Mouse (Mus musculus) embryonic facial prominence, embryonic 11.5 days (tissue): ENCODE measurements around the gene Sept1. TPM values are rescaled to one million over a fixed set of nuclear protein-coding genes. Genes with fewer than 3 reads are reported as not detected.

Experiments used
- ATAC-seq: fragments of 200-750 bp; cut with Nextera tagmentation; replicated peaks from 2 replicates; pipeline ENCODE4 v1.8.0; 2017; ENCODE audit warnings: low read depth; ENCODE audit not compliant: insufficient number of reproducible peaks, low FRiP score, low TSS enrichment
- DNase-seq: peaks from one replicate; pipeline ENCODE4 v3.0.0-alpha.2; 2015; ENCODE audit warnings: low spot score
- H3K27ac ChIP-seq: fragments of 300-500 bp; sonication (generic); replicated peaks from 2 replicates; pipeline ENCODE4 v1.5.1; 2014; ENCODE audit warnings: mild to moderate bottlenecking, low read depth, low read length, control low read depth
- H3K27me3 ChIP-seq: fragments of 300-500 bp; sonication (generic); 2 replicates; pipeline ENCODE4 v1.6.1; 2014; ENCODE audit warnings: mild to moderate bottlenecking, low read length, moderate library complexity, mixed read lengths; ENCODE audit not compliant: control insufficient read depth, insufficient read depth
- H3K36me3 ChIP-seq: fragments of 300-500 bp; sonication (generic); replicated peaks from 2 replicates; pipeline ENCODE4 v1.6.1; 2014; ENCODE audit warnings: low read depth, mild to moderate bottlenecking, low read length, moderate library complexity, mixed read lengths; ENCODE audit not compliant: control insufficient read depth, insufficient read depth
- H3K4me1 ChIP-seq: fragments of 300-500 bp; sonication (generic); 2 replicates; pipeline ENCODE4 v1.6.1; 2014; ENCODE audit warnings: low read length, mixed read lengths; ENCODE audit not compliant: control insufficient read depth, insufficient read depth
- H3K4me2 ChIP-seq: fragments of 300-500 bp; sonication (generic); 2 replicates; pipeline ENCODE4 v1.6.1; 2014; ENCODE audit warnings: low read depth, mild to moderate bottlenecking, control low read depth, low read length, moderate library complexity
- H3K4me3 ChIP-seq: fragments of 300-500 bp; sonication (generic); 2 replicates; pipeline ENCODE4 v1.5.1; 2014; ENCODE audit warnings: low read depth, low read length, control low read depth
- H3K9ac ChIP-seq: fragments of 300-500 bp; sonication (generic); replicated peaks from 2 replicates; pipeline ENCODE4 v1.6.1; 2014; ENCODE audit warnings: mild to moderate bottlenecking, control low read depth, low read length
- H3K9me3 ChIP-seq: fragments of 300-500 bp; sonication (generic); replicated peaks from 2 replicates; pipeline ENCODE4 v1.6.1; 2016; ENCODE audit warnings: mild to moderate bottlenecking, low read length, inconsistent platforms, mixed read lengths; ENCODE audit not compliant: control insufficient read depth
- WGBS: fragments of 180-500 bp; shearing (Covaris S2); extraction: QIAGEN DNeasy Blood & Tissue Kit; methylation state at CpG from one replicate; pipeline ENCODE4 v1.1.7; 2014; 5-methylcytosine and 5-hydroxymethylcytosine counted together
- polyA plus RNA-seq: library from polyadenylated mRNA; unstranded; fragments of >200 nt; fragmentation: Nextera tagmentation; extraction: Ambion mirVana; gene quantifications from 2 replicates; pipeline ENCODE4 v1.2.1, GENCODE M21; 2014

Gene Sept1
- polyA plus RNA-seq, 1 experiment from 2014 or later, result 21.0 TPM

DNA sequence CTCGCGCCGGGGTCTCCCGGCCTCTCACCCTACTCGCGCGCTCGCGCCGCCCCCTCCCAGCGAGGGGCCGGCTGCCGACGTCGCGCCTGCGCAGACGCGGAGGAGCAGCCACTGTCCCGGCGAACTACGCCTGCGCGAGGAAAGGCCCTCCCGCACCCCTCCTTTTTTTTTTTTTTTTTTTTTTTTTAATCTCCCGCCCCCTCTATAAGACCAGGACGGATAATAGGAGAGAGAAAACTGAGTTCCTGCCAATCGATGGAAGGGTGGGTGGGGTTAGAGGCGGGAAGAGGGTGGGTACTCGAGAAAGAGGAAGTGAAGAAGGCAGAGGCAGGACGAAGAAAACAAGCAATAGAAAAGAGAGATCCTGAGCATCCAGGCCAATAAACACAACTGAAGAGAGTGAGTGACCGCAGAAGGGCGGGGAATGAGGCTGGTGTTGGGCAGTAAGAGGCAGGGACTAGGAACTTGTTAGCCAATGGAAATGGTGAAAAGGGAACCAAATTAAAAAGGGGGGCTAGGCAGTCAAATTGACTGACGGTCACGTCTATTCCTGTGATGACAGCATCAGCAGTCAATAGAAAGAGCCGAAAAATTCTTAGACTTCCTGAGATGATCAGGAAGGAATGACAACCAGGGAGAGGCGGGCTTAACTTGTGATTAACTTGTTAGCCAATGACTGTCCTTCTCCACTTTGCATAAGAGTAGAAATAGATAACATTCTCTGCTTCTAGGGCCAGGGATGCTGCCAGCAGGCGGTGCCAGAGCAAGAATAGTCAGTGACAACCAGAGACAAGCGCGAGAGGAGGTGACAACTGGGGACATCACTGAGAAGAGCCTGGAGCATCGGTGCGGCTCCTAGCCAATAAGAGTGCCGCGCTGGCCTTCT is 24.1 kb downstream of the Sept1 start, which contains the start of gene Mylpf:
Gene Mylpf, plus strand, starts transcription at position 338 of the 886 bp plus-strand sequence.
- under 1% methylated on average over 42 of the region's 44 CpGs for WGBS
- peak within 1 kb of the TSS; percentile 89 for H3K4me2 ChIP-seq
- ATAC-seq (peak; percentile 94), DNase-seq (peak; percentile 94)
- H3K9ac ChIP-seq, result peak within 1 kb of the TSS; percentile 89
- H3K27ac ChIP-seq, result peak within 1 kb of the TSS; percentile 71
- no peaks in the 10 kb centered on the region; the same call in 1 of the 2 replicates for H3K36me3 ChIP-seq
- H3K4me3 ChIP-seq, result peak within 1 kb of the TSS; percentile 92
- H3K9me3 ChIP-seq, result no peaks in the 10 kb centered on the region
- no peaks in the 10 kb centered on the region for H3K27me3 ChIP-seq
- H3K4me1 ChIP-seq, result no peaks in the 10 kb centered on the region; the same call in 1 of the 2 replicates

DNA sequence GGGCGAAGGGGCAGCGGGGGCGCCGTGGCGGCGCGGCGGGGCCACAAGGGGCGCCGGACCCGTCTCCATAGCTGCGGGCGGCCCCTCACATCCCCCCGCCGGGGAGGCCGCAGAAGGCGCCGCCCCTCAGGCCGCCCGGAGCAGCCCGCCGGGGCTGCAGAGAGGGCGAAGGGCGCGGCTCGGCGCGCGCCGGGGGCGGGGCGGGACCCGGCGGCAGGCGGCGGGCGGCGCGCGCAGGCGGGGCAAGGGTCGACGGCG is 24.7 kb downstream of the Sept1 start, which contains the start of gene Tbc1d10b:
Gene Tbc1d10b, minus strand, starts transcription at position 174 of the 258 bp plus-strand sequence.
- ATAC-seq, result 0 out of 2 replicates have a peak, but pooled peaks have one; percentile 0
- H3K4me3 ChIP-seq, result peak within 1 kb of the TSS; percentile 92
- WGBS, result 0% methylated on average over 7 of the region's 44 CpGs

DNA sequence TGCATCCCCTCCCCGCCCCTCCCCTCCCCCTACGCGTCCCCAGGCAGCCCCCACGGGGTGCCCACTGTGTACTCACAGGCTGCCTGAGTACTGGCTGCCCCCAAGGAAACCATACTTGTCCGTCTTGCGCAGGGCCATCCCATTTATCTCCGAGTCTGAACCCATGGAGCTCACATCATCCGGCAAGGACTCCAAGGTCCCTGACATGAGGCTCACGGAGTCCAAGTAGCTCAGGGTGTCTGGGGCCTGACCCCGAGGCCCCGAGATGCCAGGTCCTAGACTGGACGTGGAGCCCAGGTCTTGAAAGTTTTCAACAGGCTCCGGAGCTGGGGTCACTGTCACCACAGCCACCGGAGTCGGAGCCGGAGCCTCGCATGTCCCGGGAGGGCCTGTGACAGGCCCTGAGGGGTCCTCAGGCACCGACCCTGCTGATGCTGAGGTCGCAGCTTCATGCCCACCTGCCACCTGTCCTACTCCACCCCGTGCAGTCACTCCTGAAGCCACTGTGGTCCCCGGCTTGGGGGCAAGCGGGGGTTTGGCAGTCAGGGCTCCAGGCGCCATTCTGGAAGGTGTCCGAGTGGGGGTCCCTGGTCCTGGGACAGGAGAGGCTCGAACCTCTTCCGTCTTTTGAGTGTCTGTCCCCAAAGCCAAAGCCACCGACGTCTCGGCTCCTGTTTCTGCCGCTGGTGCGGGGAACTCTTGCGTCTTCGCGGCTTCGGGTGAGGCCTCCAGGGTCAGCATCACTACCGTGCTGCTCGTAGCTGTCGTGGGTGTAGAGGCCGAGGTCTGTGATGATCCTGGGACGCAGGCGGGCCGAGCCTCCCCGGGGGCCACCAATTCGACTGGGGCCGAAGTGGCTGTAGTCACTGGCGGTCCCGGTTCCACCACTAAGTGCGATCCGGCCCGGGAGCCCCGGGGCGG is 25.3 kb downstream of the Sept1 start:
- DNase-seq (peak; percentile 30), ATAC-seq (peak; percentile 22; the same call in 1 of the 2 replicates)
- under 1% methylated on average over 45 of the region's 53 CpGs for WGBS

More for the DNA sequence above, 24.7 kb downstream of the Sept1 start, which contains the start of gene Tbc1d10b:
- Histone ChIP-seq H3K4me1 (no peaks in the 10 kb centered on the region; the same call in 1 of the 2 replicates), H3K27me3 (no peaks in the 10 kb centered on the region), H3K9me3 (no peaks in the 10 kb centered on the region), H3K9ac (peak within 1 kb of the TSS; percentile 89), H3K27ac (peak within 1 kb of the TSS; percentile 71), H3K4me2 (peak within 1 kb of the TSS; percentile 89), H3K36me3 (no peaks in the 10 kb centered on the region; the same call in 1 of the 2 replicates)
- DNase-seq, result no peak

DNA sequence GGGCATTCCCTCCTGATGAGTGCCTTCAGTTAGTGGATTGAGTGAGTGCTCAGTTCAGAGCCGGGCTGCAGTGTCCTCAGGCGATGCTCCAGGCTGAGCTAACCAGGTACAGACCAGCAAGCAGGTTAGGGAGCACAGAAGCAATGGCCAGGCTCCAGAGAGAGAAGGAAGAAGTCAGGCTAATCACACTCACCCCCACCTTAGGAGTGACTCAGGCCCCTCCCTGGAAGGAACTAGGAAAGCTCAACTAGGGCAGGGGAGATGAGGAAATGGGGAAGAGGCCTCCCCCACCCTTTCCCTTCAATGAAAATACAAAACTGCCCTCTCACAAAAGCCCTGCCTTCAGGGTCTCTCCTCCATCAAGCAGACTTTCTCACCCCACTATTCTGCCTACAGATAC is 26.3 kb downstream of the Sept1 start:
- Histone ChIP-seq H3K9ac (peak overlapping the region; percentile 89), H3K27ac (no peak overlapping the region), H3K9me3 (no peaks in the 10 kb centered on the region), H3K4me1 (no peaks in the 10 kb centered on the region; the same call in 1 of the 2 replicates), H3K27me3 (no peaks in the 10 kb centered on the region), H3K4me3 (peak overlapping the region; percentile 92), H3K4me2 (peak overlapping the region; percentile 89), H3K36me3 (no peaks in the 10 kb centered on the region; the same call in 1 of the 2 replicates)
- WGBS, result 48% methylated on average over 2 of the region's 2 CpGs
- ATAC-seq (no peak), DNase-seq (no peak)

More for the DNA sequence above, 25.3 kb downstream of the Sept1 start:
- Histone ChIP-seq H3K9me3 (no peaks in the 10 kb centered on the region), H3K27ac (peak overlapping the region; percentile 71), H3K4me3 (peak overlapping the region; percentile 92), H3K4me1 (no peaks in the 10 kb centered on the region; the same call in 1 of the 2 replicates), H3K4me2 (peak overlapping the region; percentile 89), H3K9ac (peak overlapping the region; percentile 89), H3K36me3 (no peaks in the 10 kb centered on the region; the same call in 1 of the 2 replicates), H3K27me3 (no peaks in the 10 kb centered on the region)

DNA sequence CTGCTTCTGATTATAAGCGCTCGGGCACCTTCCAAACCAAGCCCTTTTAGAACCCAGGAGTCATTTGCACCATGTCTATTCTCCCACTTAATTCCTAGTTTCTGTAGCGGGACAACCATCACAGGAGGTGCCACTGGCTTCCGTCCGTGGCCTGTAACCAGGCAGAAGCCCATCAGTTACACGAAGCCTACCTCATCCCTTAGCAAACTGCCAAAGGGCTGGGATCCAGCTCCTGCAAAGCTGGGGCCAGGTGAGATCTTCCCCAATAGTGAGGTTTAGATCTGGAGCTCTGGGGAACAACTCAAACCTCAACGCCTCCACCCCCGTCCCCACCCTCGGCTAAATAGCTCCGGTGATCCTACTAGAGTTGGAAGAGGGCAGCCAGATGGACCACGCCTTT is 36.4 kb downstream of the Sept1 start:
- no peaks in the 10 kb centered on the region; the same call in 1 of the 2 replicates for H3K4me1 ChIP-seq
- 63% methylated on average over 11 of the region's 11 CpGs for WGBS
- H3K36me3 ChIP-seq, result peaks cover 11% of the 10 kb centered on the region
- ATAC-seq (no peak), DNase-seq (no peak)
- H3K9ac ChIP-seq, result peak overlapping the region; percentile 76
- peak overlapping the region; percentile 69 for H3K4me3 ChIP-seq
- no peaks in the 10 kb centered on the region for H3K9me3 ChIP-seq
- H3K27ac ChIP-seq, result peak overlapping the region; percentile 82
- peak overlapping the region; percentile 72 for H3K4me2 ChIP-seq
- H3K27me3 ChIP-seq, result no peaks in the 10 kb centered on the region

DNA sequence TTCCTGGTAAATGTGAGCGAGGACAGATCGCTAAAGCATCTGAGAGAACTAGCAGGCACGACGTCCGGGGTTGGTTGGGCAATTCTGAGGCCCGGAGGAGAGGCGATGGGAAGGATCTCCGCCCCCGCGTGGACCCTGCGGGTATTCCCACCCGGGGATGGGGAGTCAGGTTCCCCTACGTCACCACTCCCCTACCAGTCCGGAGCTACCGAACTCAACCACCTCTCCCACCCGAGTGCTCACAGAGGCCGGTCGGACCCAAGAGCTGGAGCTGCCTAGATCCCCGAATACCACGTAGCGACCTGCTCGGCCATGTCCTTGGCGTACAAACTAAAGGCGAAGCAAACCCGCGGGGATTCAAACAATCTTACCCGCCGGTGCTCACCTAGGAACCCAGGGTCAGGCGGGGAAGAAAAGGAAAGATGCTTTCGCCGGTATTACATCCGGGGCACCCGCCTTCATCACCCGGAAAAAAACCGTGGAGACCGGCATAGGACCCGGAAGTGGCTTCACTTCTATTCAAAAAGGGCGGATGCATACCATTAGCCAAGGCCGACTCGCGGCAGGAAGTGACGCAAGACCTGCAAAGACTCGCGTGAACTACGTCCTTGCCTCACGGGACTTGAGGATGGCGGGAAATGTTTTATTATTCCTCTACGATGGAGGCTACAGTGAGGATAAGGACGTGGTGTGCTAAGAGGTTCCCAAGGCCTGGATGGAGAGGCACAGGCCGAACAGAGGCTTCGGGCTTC is 37.2 kb downstream of the Sept1 start, which contains the start of gene Cd2bp2:
Gene Cd2bp2, minus strand, starts transcription at position 507 of the 752 bp plus-strand sequence.
- H3K9ac ChIP-seq, result peak within 1 kb of the TSS; percentile 82
- H3K27me3 ChIP-seq, result no peaks in the 10 kb centered on the region
- DNase-seq (peak; percentile 99), ATAC-seq (peak; percentile 92)
- peak within 1 kb of the TSS; percentile 72 for H3K4me2 ChIP-seq
- H3K9me3 ChIP-seq, result no peaks in the 10 kb centered on the region
- peaks cover 11% of the 10 kb centered on the region for H3K36me3 ChIP-seq
- H3K4me3 ChIP-seq, result peak within 1 kb of the TSS; percentile 69
- H3K4me1 ChIP-seq, result no peaks in the 10 kb centered on the region; the same call in 1 of the 2 replicates
- peak within 1 kb of the TSS; percentile 87 for H3K27ac ChIP-seq
- WGBS, result under 1% methylated on average over 51 of the region's 51 CpGs

DNA sequence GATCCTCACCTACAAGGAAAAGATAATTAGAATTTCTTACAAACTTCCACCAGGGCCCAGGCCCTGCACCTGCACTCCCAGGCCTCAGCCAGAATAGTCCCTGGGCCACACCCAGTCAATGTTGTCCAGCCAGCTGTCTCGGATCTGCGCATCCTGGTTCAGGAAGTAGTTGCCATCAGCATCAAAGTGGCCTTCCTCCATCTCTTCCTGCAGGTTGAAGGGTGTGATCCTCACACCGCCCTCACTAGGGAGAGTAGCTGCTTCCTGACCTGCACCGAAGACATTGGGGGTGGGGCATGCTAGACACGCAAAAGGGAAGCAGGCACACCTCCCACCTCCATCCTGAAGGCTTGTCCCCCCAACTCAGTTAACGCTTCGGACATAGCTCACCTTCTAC is 38.3 kb downstream of the Sept1 start:
- peak overlapping the region; percentile 67 for H3K4me2 ChIP-seq
- no peaks in the 10 kb centered on the region for H3K9me3 ChIP-seq
- H3K9ac ChIP-seq, result peak overlapping the region; percentile 82
- WGBS, result 78% methylated on average over 7 of the region's 7 CpGs
- H3K4me3 ChIP-seq, result peak overlapping the region; percentile 69
- no peak for DNase-seq
- ATAC-seq, result no peak
- no peaks in the 10 kb centered on the region for H3K27me3 ChIP-seq
- H3K36me3 ChIP-seq, result peaks cover 11% of the 10 kb centered on the region
- H3K4me1 ChIP-seq, result no peaks in the 10 kb centered on the region; the same call in 1 of the 2 replicates
- no peak overlapping the region for H3K27ac ChIP-seq
